Mouse (Mus musculus) hindbrain, embryonic 14.5 days (tissue): Measurements from ENCODE around the gene Stat5b. TPM values are rescaled to one million over a fixed set of nuclear protein-coding genes. Genes with fewer than 3 reads are reported as not detected.

Experiments
- ATAC-seq: fragments of 200-750 bp; cut with Nextera tagmentation; 2 replicates; pipeline ENCODE4 v1.8.0; 2017; ENCODE audit warnings: moderate number of reproducible peaks, mild to moderate bottlenecking, moderate TSS enrichment, moderate library complexity; ENCODE audit not compliant: low FRiP score
- DNase-seq: peaks from one replicate; pipeline ENCODE4 v3.0.0-alpha.2; 2015; ENCODE audit warnings: low spot score
- H3K27ac ChIP-seq: fragments of 300-500 bp; sonication (generic); 2 replicates; pipeline ENCODE4 v1.5.1; 2014; ENCODE audit warnings: mild to moderate bottlenecking, moderate library complexity
- H3K27me3 ChIP-seq: fragments of 300-500 bp; sonication (generic); 2 replicates; pipeline ENCODE4 v1.6.1; 2014; ENCODE audit warnings: mild to moderate bottlenecking, low read length, mixed read lengths; ENCODE audit not compliant: control insufficient read depth, insufficient read depth
- H3K36me3 ChIP-seq: fragments of 300-500 bp; sonication (generic); replicated peaks from 2 replicates; pipeline ENCODE4 v1.6.1; 2014; ENCODE audit not compliant: control insufficient read depth, insufficient read depth
- H3K4me1 ChIP-seq: fragments of 300-500 bp; sonication (generic); replicated peaks from 2 replicates; pipeline ENCODE4 v1.6.1; 2014; ENCODE audit warnings: antibody characterized with exemption, low read length, mixed read lengths; ENCODE audit not compliant: control insufficient read depth, insufficient read depth
- H3K4me2 ChIP-seq: fragments of 300-500 bp; sonication (generic); replicated peaks from 2 replicates; pipeline ENCODE4 v1.6.1; 2014; ENCODE audit warnings: mild to moderate bottlenecking, moderate library complexity
- H3K4me3 ChIP-seq: fragments of 300-500 bp; sonication (generic); replicated peaks from 2 replicates; pipeline ENCODE4 v1.5.1; 2014; ENCODE audit warnings: mild to moderate bottlenecking, low read length
- H3K9ac ChIP-seq: fragments of 300-500 bp; sonication (generic); 2 replicates; pipeline ENCODE4 v1.6.1; 2014
- H3K9me3 ChIP-seq: fragments of 300-500 bp; sonication (generic); 2 replicates; pipeline ENCODE4 v1.6.1; 2016; ENCODE audit warnings: low read length; ENCODE audit not compliant: control insufficient read depth
- WGBS: fragments of 180-500 bp; shearing (Covaris S2); extraction: QIAGEN DNeasy Blood & Tissue Kit; methylation state at CpG from one replicate; pipeline ENCODE4 v1.1.7; 2014; 5-methylcytosine and 5-hydroxymethylcytosine counted together
- polyA plus RNA-seq: library from polyadenylated mRNA; unstranded; fragments of >200 nt; fragmentation: Nextera tagmentation; extraction: Ambion mirVana; gene quantifications from 2 replicates; pipeline ENCODE4 v1.2.1, GENCODE M21; 2014

Stat5b gene
- polyA plus RNA-seq, 1 experiment from 2014 or later: 19.0 TPM

- H3K36me3 ChIP-seq: no peaks in the 10 kb centered on the region
- H3K9ac ChIP-seq: 0 out of 2 replicates have a peak overlapping the region, but pooled peaks have one; percentile 26
Observed at GRCm38 (mm10) chr11:100769980-100770379, 80.5 kb downstream of the Stat5b start.

DNA sequence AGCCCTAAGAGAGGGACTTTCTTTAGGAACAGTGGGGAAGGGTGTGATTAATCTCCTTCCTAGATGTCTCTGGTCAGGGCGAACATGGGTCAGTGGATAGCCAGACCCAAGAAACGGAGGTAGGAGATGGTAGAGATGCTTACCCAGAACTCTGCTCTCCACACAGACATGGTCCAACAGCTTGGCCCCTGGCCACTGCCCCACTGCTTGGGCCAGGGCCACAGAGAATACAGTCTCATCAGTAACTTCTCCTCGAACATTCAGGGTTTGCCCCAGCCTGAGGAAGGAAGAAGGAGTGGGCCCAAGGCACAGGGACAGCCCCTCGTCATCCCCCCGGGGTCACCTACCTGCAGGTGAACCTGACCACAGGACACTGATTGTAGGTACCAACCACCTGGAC, 82.7 kb downstream of the Stat5b start:
- WGBS: 91% methylated on average over 5 of the region's 5 CpGs
- Histone ChIP-seq H3K4me2 (no peak overlapping the region), H3K36me3 (no peaks in the 10 kb centered on the region), H3K27ac (no peak overlapping the region), H3K4me3 (no peak overlapping the region), H3K27me3 (no peaks in the 10 kb centered on the region), H3K9ac (no peak overlapping the region), H3K4me1 (no peaks in the 10 kb centered on the region), H3K9me3 (no peaks in the 10 kb centered on the region)
- ATAC-seq: no peak
- DNase-seq: no peak

More at GRCm38 (mm10) chr11:100769980-100770379, 80.5 kb downstream of the Stat5b start:
- H3K27ac ChIP-seq: no peak overlapping the region
- WGBS: 68% methylated on average over 6 of the region's 6 CpGs
- no peaks in the 10 kb centered on the region for H3K27me3 ChIP-seq
- H3K4me3 ChIP-seq: peak overlapping the region; percentile 39
- no peaks in the 10 kb centered on the region for H3K4me1 ChIP-seq
- ATAC-seq (no peak), DNase-seq (no peak)
- H3K4me2 ChIP-seq: peak overlapping the region; percentile 46
- no peaks in the 10 kb centered on the region for H3K9me3 ChIP-seq

DNA sequence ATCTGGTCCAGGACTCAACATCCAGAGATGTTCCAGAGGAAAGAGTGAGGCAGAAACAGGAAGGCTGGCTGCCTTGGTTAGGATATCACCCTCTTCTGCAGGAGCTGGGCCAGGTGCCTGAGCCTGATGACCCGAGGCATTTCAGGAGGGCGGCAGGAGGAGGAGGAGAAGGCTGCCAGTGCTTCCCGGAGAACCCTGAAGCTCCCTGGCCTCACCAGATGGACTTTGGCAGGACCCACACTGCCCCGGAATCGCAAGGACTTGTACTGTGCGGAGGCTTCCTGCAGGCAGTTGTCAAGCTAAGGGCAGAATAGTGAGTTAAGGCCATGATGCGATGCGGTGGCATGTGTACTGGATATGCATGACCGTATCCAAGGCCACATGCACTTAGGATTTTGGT, 83.8 kb downstream of the Stat5b start:
- no peaks in the 10 kb centered on the region for H3K27me3 ChIP-seq
- ATAC-seq: no peak

GRCm38 (mm10) chr11:100762831-100763230, 87.7 kb downstream of the Stat5b start, which contains the start of gene Hcrt:
TSS of gene Hcrt (minus strand) at chr11:100762931.
- 90% methylated on average over 7 of the region's 7 CpGs for WGBS
- no peaks in the 10 kb centered on the region for H3K9me3 ChIP-seq
- H3K27me3 ChIP-seq: no peaks in the 10 kb centered on the region
- H3K4me1 ChIP-seq: 0 out of 2 replicates have a peak, but pooled peaks cover 6% of the 10 kb centered on the region
- H3K36me3 ChIP-seq: no peaks in the 10 kb centered on the region
- H3K9ac ChIP-seq: peak within 1 kb of the TSS; percentile 51
- peak within 1 kb of the TSS; percentile 31 for H3K4me3 ChIP-seq
- ATAC-seq (no peak), DNase-seq (no peak)
- peak within 1 kb of the TSS; percentile 9; the same call in 1 of the 2 replicates for H3K27ac ChIP-seq
- H3K4me2 ChIP-seq: peak within 1 kb of the TSS; percentile 65

More for the DNA sequence above, 83.8 kb downstream of the Stat5b start:
- WGBS: 82% methylated on average over 9 of the region's 9 CpGs
- no peaks in the 10 kb centered on the region for H3K4me1 ChIP-seq
- no peak overlapping the region for H3K4me3 ChIP-seq
- no peaks in the 10 kb centered on the region for H3K36me3 ChIP-seq
- no peak overlapping the region for H3K4me2 ChIP-seq
- no peaks in the 10 kb centered on the region for H3K9me3 ChIP-seq
- DNase-seq: no peak
- H3K9ac ChIP-seq: no peak overlapping the region
- H3K27ac ChIP-seq: no peak overlapping the region

- peak overlapping the region; percentile 31 for H3K4me3 ChIP-seq
- DNase-seq (peak; percentile 88), ATAC-seq (peak; percentile 53; the same call in 1 of the 2 replicates)
- WGBS: under 1% methylated on average over 27 of the region's 27 CpGs
- no peaks in the 10 kb centered on the region for H3K27me3 ChIP-seq
- H3K27ac ChIP-seq: peak overlapping the region; percentile 46; the same call in 1 of the 2 replicates
- H3K4me1 ChIP-seq: 0 out of 2 replicates have a peak, but pooled peaks cover 6% of the 10 kb centered on the region
- H3K9ac ChIP-seq: peak overlapping the region; percentile 51
- peaks cover 1% of the 10 kb centered on the region; the same call in 1 of the 2 replicates for H3K36me3 ChIP-seq
- no peaks in the 10 kb centered on the region for H3K9me3 ChIP-seq
- peak overlapping the region; percentile 65 for H3K4me2 ChIP-seq
Observed at GRCm38 (mm10) chr11:100761547-100762045, 88.9 kb downstream of the Stat5b start.

DNA sequence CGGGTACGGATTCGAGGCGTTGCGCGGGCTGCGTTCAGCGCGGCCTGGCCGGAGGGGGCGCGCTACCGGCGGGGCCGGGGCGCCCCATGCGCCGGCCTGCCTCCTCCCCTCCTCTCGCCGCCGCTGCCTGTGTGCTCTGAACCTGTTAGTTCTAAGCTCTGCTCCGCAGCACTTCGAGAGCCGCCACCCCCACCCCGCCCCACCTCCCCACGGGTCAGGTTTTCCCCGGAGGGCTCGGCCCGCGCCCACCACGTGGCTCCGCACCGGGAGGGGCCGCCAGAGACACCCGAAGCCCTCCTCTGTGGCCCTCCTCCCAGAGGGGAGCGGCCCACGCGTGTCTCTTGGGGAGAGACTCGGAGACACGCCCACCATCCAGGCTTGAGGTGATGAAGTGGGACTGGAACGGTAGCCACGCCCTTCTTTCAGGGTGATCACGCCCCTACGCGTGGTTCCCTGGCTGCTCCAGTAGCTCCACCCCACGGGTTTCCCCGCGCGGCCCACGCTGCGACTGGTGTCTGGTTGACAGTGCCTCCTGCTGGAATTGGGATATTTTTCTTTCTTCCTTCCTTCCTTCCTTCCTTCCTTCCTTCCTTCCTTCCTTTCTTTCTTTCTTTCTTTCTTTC, 90.8 kb downstream of the Stat5b start, which contains the start of gene Kcnh4:
TSS of gene Kcnh4 (minus strand) at position 332 of the 623 bp plus-strand sequence.
- no peaks in the 10 kb centered on the region for H3K9me3 ChIP-seq
- peaks cover 15% of the 10 kb centered on the region; the same call in 1 of the 2 replicates for H3K36me3 ChIP-seq
- H3K4me3 ChIP-seq: peak within 1 kb of the TSS; percentile 53
- peak within 1 kb of the TSS; percentile 70 for H3K9ac ChIP-seq
- peak within 1 kb of the TSS; percentile 58 for H3K27ac ChIP-seq
- H3K27me3 ChIP-seq: no peaks in the 10 kb centered on the region
- peak within 1 kb of the TSS; percentile 64 for H3K4me2 ChIP-seq
- peak; percentile 79 for ATAC-seq
- DNase-seq: peak; percentile 73
- H3K4me1 ChIP-seq: 0 out of 2 replicates have a peak, but pooled peaks cover 6% of the 10 kb centered on the region
- under 1% methylated on average over 44 of the region's 51 CpGs for WGBS

GRCm38 (mm10) chr11:100758707-100759610, 91.6 kb downstream of the Stat5b start:
- under 1% methylated on average over 35 of the region's 35 CpGs for WGBS
- peaks cover 23% of the 10 kb centered on the region; the same call in 1 of the 2 replicates for H3K36me3 ChIP-seq
- H3K4me3 ChIP-seq: peak overlapping the region; percentile 53
- H3K9ac ChIP-seq: peak overlapping the region; percentile 70
- H3K4me2 ChIP-seq: peak overlapping the region; percentile 64
- H3K27me3 ChIP-seq: no peaks in the 10 kb centered on the region
- H3K27ac ChIP-seq: peak overlapping the region; percentile 58
- peak; percentile 29; the same call in 1 of the 2 replicates for ATAC-seq
- no peaks in the 10 kb centered on the region for H3K9me3 ChIP-seq
- DNase-seq: peak; percentile 62
- 0 out of 2 replicates have a peak, but pooled peaks cover 6% of the 10 kb centered on the region for H3K4me1 ChIP-seq

- WGBS: 91% methylated on average over 12 of the region's 12 CpGs
- DNase-seq (no peak), ATAC-seq (no peak)
- H3K4me1 ChIP-seq: 0 out of 2 replicates have a peak, but pooled peaks cover 6% of the 10 kb centered on the region
- H3K36me3 ChIP-seq: peaks cover 26% of the 10 kb centered on the region; the same call in 1 of the 2 replicates
- H3K9ac ChIP-seq: no peak overlapping the region
- no peaks in the 10 kb centered on the region for H3K27me3 ChIP-seq
- no peak overlapping the region for H3K4me3 ChIP-seq
- H3K9me3 ChIP-seq: no peaks in the 10 kb centered on the region
- H3K4me2 ChIP-seq: no peak overlapping the region
- H3K27ac ChIP-seq: no peak overlapping the region
Observed at GRCm38 (mm10) chr11:100757566-100757965, 93.0 kb downstream of the Stat5b start.
